Mouse (Mus musculus) ES-Bruce4 (cell line): Measurements from ENCODE around the gene Uba2. TPM values are rescaled to one million over a fixed set of nuclear protein-coding genes. Genes with fewer than 3 reads are reported as not detected.

ENCODE experiments used
- H3K27ac ChIP-seq: 2 replicates; pipeline ENCODE4 v1.5.1; 2012; ENCODE audit warnings: low read length, inconsistent platforms; ENCODE audit not compliant: insufficient read depth
- H3K27me3 ChIP-seq: 2 replicates; pipeline ENCODE4 v1.6.1; 2012; ENCODE audit warnings: mild to moderate bottlenecking, low read length, inconsistent platforms; ENCODE audit not compliant: control insufficient read depth, poor library complexity, insufficient read depth, severe bottlenecking
- H3K36me3 ChIP-seq: 2 replicates; pipeline ENCODE4 v1.6.1; 2012; ENCODE audit warnings: inconsistent platforms, mild to moderate bottlenecking, low read length, moderate library complexity; ENCODE audit not compliant: control insufficient read depth, poor library complexity, insufficient read depth, severe bottlenecking
- H3K4me1 ChIP-seq: one replicate; pipeline ENCODE4 v1.8.1; 2011; ENCODE audit warnings: low read length; ENCODE audit not compliant: control insufficient read depth, insufficient read depth
- H3K4me3 ChIP-seq: 2 replicates; pipeline ENCODE4 v1.5.1; 2011; ENCODE audit warnings: low read depth, mild to moderate bottlenecking, low read length
- H3K9ac ChIP-seq: 2 replicates; pipeline ENCODE4 v1.6.1; 2012; ENCODE audit warnings: low read depth, mild to moderate bottlenecking, inconsistent platforms; ENCODE audit not compliant: poor library complexity, severe bottlenecking
- H3K9me3 ChIP-seq: replicated peaks from 2 replicates; pipeline ENCODE4 v1.6.1; 2012; ENCODE audit warnings: mild to moderate bottlenecking, low read length, inconsistent platforms; ENCODE audit not compliant: control insufficient read depth, poor library complexity, insufficient read depth, severe bottlenecking
- CTCF ChIP-seq: IDR thresholded peaks from one replicate; pipeline ENCODE4 v1.8.1; 2011; ENCODE audit warnings: low read depth, low read length
- EP300 ChIP-seq: IDR thresholded peaks from 2 replicates; pipeline ENCODE4 v1.6.1; 2011; ENCODE audit warnings: low read depth, low read length; ENCODE audit not compliant: insufficient read depth
- POLR2A ChIP-seq: IDR thresholded peaks from one replicate; pipeline ENCODE4 v1.8.1; 2011; ENCODE audit warnings: low read length; ENCODE audit not compliant: insufficient read depth
- polyA plus RNA-seq: library from polyadenylated mRNA; stranded (reverse); fragments of >200 nt; gene quantifications from 2 replicates; pipeline ENCODE4 v1.2.4, GENCODE M21; 2011; ENCODE audit warnings: low read depth; ENCODE audit not compliant: missing spikeins, insufficient read depth, insufficient read length

Gene Uba2
- polyA plus RNA-seq, 1 experiment, result 220 TPM

- Histone ChIP-seq H3K4me3 (no peak overlapping the region), H3K9ac (no peak overlapping the region), H3K4me1 (no peaks in the 10 kb centered on the region), H3K27me3 (no peaks in the 10 kb centered on the region), H3K27ac (no peak overlapping the region), H3K9me3 (peaks cover 3% of the 10 kb centered on the region; the same call in 1 of the 2 replicates), H3K36me3 (no peaks in the 10 kb centered on the region)
- TF ChIP-seq EP300, result no peak
- TF ChIP-seq POLR2A, result no peak
- TF ChIP-seq CTCF, result no peak
Measured at GRCm38 (mm10) chr7:34100002-34100401, 69.4 kb downstream of the Uba2 start.

DNA sequence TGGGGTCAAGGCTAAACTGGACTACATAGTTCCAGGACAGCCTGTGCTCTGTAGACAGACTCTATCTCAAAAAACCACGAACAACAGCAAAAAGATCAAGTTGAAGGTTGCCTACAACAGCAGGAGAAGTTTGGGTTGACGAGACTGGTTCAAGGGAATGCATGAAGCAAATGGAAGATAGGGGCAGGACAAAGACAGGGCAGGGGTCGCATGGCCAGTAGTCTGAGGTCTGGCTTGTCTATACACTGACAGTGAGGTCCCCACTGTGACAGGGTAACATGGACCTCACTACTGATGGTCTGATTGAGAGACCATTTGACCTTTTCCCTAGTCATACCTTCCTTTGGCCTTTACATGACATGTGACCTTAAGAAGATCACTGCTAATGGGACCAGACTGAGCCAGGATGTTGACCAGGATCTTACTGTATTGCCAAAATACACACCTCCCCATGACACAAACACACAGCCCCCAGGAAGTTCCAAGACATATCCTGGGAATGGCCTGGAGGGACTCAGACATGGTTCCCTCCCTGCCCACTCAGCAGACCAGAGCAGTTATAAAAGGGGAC lies 74.4 kb downstream of the Uba2 start, which contains the start of gene Scgb1b30:
Gene Scgb1b30 (plus strand): TSS at position 521 of the 571 bp plus-strand sequence.
- H3K4me1 ChIP-seq, result no peaks in the 10 kb centered on the region
- H3K27me3 ChIP-seq, result no peaks in the 10 kb centered on the region
- no peak within 1 kb of the TSS for H3K9ac ChIP-seq
- H3K4me3 ChIP-seq, result no peak within 1 kb of the TSS
- no peaks in the 10 kb centered on the region; the same call in 1 of the 2 replicates for H3K9me3 ChIP-seq
- TF ChIP-seq POLR2A (no peak), CTCF (no peak), EP300 (no peak)
- H3K36me3 ChIP-seq, result no peaks in the 10 kb centered on the region
- H3K27ac ChIP-seq, result no peak within 1 kb of the TSS

Other genes with a start within 250 kb of the Uba2 start
- gene Scgb2b26, start 224.6 kb downstream of the Uba2 start, polyA plus RNA-seq, result not detected in 2 replicates
- not detected in 2 replicates for gene Scgb2b27, start 155.7 kb downstream of the Uba2 start, polyA plus RNA-seq
- gene Scgb1b27, start 148.1 kb downstream of the Uba2 start, polyA plus RNA-seq, result not detected in 2 replicates
- gene Scgb1b30, start 74.2 kb downstream of the Uba2 start, polyA plus RNA-seq, result not detected in 2 replicates
- gene Wtip, start 36.3 kb downstream of the Uba2 start, polyA plus RNA-seq, result 43.3 and 55.5 TPM in 2 replicates
- gene Pdcd2l, start 27.1 kb upstream of the Uba2 start, polyA plus RNA-seq, result 37.5 and 38.0 TPM in 2 replicates
- gene Gpi1, start 60.7 kb upstream of the Uba2 start, polyA plus RNA-seq, result 655 and 670 TPM in 2 replicates
- not detected in 2 replicates for gene Gm6096, start 81.4 kb upstream of the Uba2 start, polyA plus RNA-seq
- gene 4931406P16Rik, start 144.0 kb upstream of the Uba2 start, polyA plus RNA-seq, result 80.0 and 82.5 TPM in 2 replicates
- gene Lsm14a, start 223.7 kb upstream of the Uba2 start, polyA plus RNA-seq, result 167 and 172 TPM in 2 replicates